Mouse (Mus musculus) c-Kit-positive CD71-positive TER-119-positive erythroid progenitor cells, embryonic 14.5 days (primary cell): ENCODE measurements at regions not wholly inside any gene's neighbourhood (a gene's known extent, or its start where the extent isn't known, plus 50 kb on each side); places are given as distances from the start of the nearest gene placed in this dataset.
A peak's percentile ranks its signal among the peaks of the same experiment; 100 is the strongest.

Experiments used
- DNase-seq: peaks from one replicate; pipeline ENCODE4 v3.0.0-alpha.2; 2013; ENCODE audit warnings: low spot score

GRCm38 (mm10) chr3:38697349-38697748 lies 189.4 kb upstream of the Fat4 start:
- no peak for DNase-seq

GRCm38 (mm10) chr3:38695836-38696235 lies 190.9 kb upstream of the Fat4 start:
- no peak for DNase-seq

- peak; percentile 20 for DNase-seq
These were observed 194.0 kb upstream of the Fat4 start for GRCm38 (mm10) chr3:38692768-38693167.

- no peak for DNase-seq
These were observed 199.8 kb upstream of the Ankrd50 start for GRCm38 (mm10) chr3:38684247-38684991.

- no peak for DNase-seq
These were observed 179.2 kb upstream of the Ankrd50 start for GRCm38 (mm10) chr3:38663670-38664494.

- DNase-seq, result peak; percentile 16
These were observed 178.4 kb upstream of the Ankrd50 start for GRCm38 (mm10) chr3:38663023-38663422.

GRCm38 (mm10) chr3:38656790-38657189 lies 172.1 kb upstream of the Ankrd50 start:
- no peak for DNase-seq

- no peak for DNase-seq
These were observed 169.3 kb upstream of the Ankrd50 start for GRCm38 (mm10) chr3:38653928-38654327.

GRCm38 (mm10) chr3:38652985-38653685 lies 168.5 kb upstream of the Ankrd50 start:
- no peak for DNase-seq

- no peak for DNase-seq
These were observed 165.5 kb upstream of the Ankrd50 start for GRCm38 (mm10) chr3:38650176-38650575.

- no peak for DNase-seq
These were observed 164.0 kb upstream of the Ankrd50 start for GRCm38 (mm10) chr3:38648633-38649032.

- DNase-seq, result no peak
These were observed 163.2 kb upstream of the Ankrd50 start for GRCm38 (mm10) chr3:38647737-38648330.

GRCm38 (mm10) chr3:38641733-38642132 lies 157.1 kb upstream of the Ankrd50 start:
- no peak for DNase-seq

- DNase-seq, result no peak
These were observed 152.2 kb upstream of the Ankrd50 start for GRCm38 (mm10) chr3:38636806-38637205.

GRCm38 (mm10) chr3:38633347-38633746 lies 148.7 kb upstream of the Ankrd50 start:
- DNase-seq, result no peak

GRCm38 (mm10) chr3:38625575-38626184 lies 141.0 kb upstream of the Ankrd50 start:
- no peak for DNase-seq

- DNase-seq, result no peak
These were observed 133.3 kb upstream of the Ankrd50 start for GRCm38 (mm10) chr3:38617989-38618388.

GRCm38 (mm10) chr3:38617217-38617616 lies 132.6 kb upstream of the Ankrd50 start:
- no peak for DNase-seq

GRCm38 (mm10) chr3:38613706-38614105 lies 129.1 kb upstream of the Ankrd50 start:
- DNase-seq, result no peak

- no peak for DNase-seq
These were observed 106.9 kb upstream of the Ankrd50 start for GRCm38 (mm10) chr3:38591531-38591930.

- no peak for DNase-seq
These were observed 104.3 kb upstream of the Ankrd50 start for GRCm38 (mm10) chr3:38588966-38589365.

- no peak for DNase-seq
These were observed 100.9 kb upstream of the Ankrd50 start for GRCm38 (mm10) chr3:38585509-38585908.
